Mouse (Mus musculus) cerebellum, adult 2 months (tissue): ENCODE results near the gene Mef2d. TPM values are rescaled to one million over a fixed set of nuclear protein-coding genes. Genes with fewer than 3 reads are reported as not detected.

Source experiments
- DNase-seq, 2 experiments: peaks; one replicate each; pipeline ENCODE4 v3.0.0; 2021
- H3K27ac ChIP-seq: fragments of 200-500 bp; 2 replicates; pipeline ENCODE4 v1.5.1; 2012; ENCODE audit warnings: low read length, control low read depth, inconsistent platforms; ENCODE audit not compliant: insufficient read depth
- H3K27me3 ChIP-seq: fragments of 200-500 bp; 2 replicates; pipeline ENCODE4 v1.6.1; 2012; ENCODE audit warnings: inconsistent platforms, mild to moderate bottlenecking, low read length, moderate library complexity; ENCODE audit not compliant: control insufficient read depth, insufficient read depth
- H3K4me1 ChIP-seq: fragments of 200-500 bp; 2 replicates; pipeline ENCODE4 v1.6.1; 2011; ENCODE audit warnings: low read length; ENCODE audit not compliant: control insufficient read depth, insufficient read depth
- H3K4me3 ChIP-seq: fragments of 200-500 bp; replicated peaks from 2 replicates; pipeline ENCODE3; 2011; ENCODE audit warnings: mild to moderate bottlenecking, low read depth, low read length, control low read depth; ENCODE audit not compliant: insufficient read depth
- CTCF ChIP-seq: fragments of 200-500 bp; IDR thresholded peaks from 2 replicates; pipeline ENCODE4 v1.5.1; 2011; ENCODE audit warnings: low read depth, mild to moderate bottlenecking, control low read depth, low read length, moderate library complexity, borderline replicate concordance; ENCODE audit not compliant: insufficient read depth
- POLR2A ChIP-seq: fragments of 200-500 bp; IDR thresholded peaks from 2 replicates; pipeline ENCODE4 v1.6.1; 2011; ENCODE audit warnings: low read length, control low read depth, borderline replicate concordance; ENCODE audit not compliant: insufficient read depth
- WGBS: fragments of 180-500 bp; shearing (Covaris S2); methylation state at CpG from one replicate; pipeline ENCODE4 v1.1.7; 2018; 5-methylcytosine and 5-hydroxymethylcytosine counted together
- polyA plus RNA-seq: library from polyadenylated mRNA; depleted of rRNA; stranded (reverse); fragments of >200 nt; gene quantifications from 2 replicates; pipeline ENCODE4 v1.2.3, GENCODE M21; 2012; rRNA removed

Mef2d gene
- polyA plus RNA-seq, 1 experiment, result 102 TPM

- H3K4me3 ChIP-seq, result peak overlapping the region; percentile 6
- WGBS, result 14% methylated on average over 2 of the region's 2 CpGs
- H3K27me3 ChIP-seq, result no peaks in the 10 kb centered on the region
- 0 out of 2 replicates have a peak overlapping the region, but pooled peaks have one; percentile 80 for H3K27ac ChIP-seq
- TF ChIP-seq POLR2A (no peak), CTCF (no peak)
- peaks cover 36% of the 10 kb centered on the region for H3K4me1 ChIP-seq
- DNase-seq, result peak in 1 of 2 experiments; percentile 31
Observed at GRCm38 (mm10) chr3:88217679-88218078, 75.5 kb downstream of the Mef2d start.

- peak overlapping the region; percentile 10 for H3K27ac ChIP-seq
- WGBS, result 35% methylated on average over 9 of the region's 9 CpGs
- DNase-seq, result no peak
- no peaks in the 10 kb centered on the region for H3K27me3 ChIP-seq
- no peak for TF ChIP-seq POLR2A
- no peak for TF ChIP-seq CTCF
- peaks cover 49% of the 10 kb centered on the region for H3K4me1 ChIP-seq
- no peak overlapping the region for H3K4me3 ChIP-seq
Observed at GRCm38 (mm10) chr3:88219940-88220339, 77.8 kb downstream of the Mef2d start.

GRCm38 (mm10) chr3:88220842-88221241 lies 78.7 kb downstream of the Mef2d start:
- peak overlapping the region; percentile 10; the same call in 1 of the 2 replicates for H3K27ac ChIP-seq
- peaks cover 58% of the 10 kb centered on the region for H3K4me1 ChIP-seq
- WGBS, result 25% methylated on average over 6 of the region's 6 CpGs

More at GRCm38 (mm10) chr3:88220842-88221241, 78.7 kb downstream of the Mef2d start:
- DNase-seq, result no peak
- no peaks in the 10 kb centered on the region for H3K27me3 ChIP-seq
- TF ChIP-seq CTCF, result no peak
- no peak for TF ChIP-seq POLR2A
- no peak overlapping the region for H3K4me3 ChIP-seq

Other genes with a start within 250 kb of the Mef2d start
- gene Hdgf, start 236.1 kb upstream of the Mef2d start, polyA plus RNA-seq, result 180 and 194 TPM in 2 replicates
- gene Mrpl24, start 222.9 kb upstream of the Mef2d start, polyA plus RNA-seq, result 83.9 and 84.9 TPM in 2 replicates
- gene Isg20l2, start 212.1 kb upstream of the Mef2d start, polyA plus RNA-seq, result 15.2 and 15.9 TPM in 2 replicates
- gene Rrnad1, start 211.7 kb upstream of the Mef2d start, polyA plus RNA-seq, result 46.8 and 49.5 TPM in 2 replicates
- gene Crabp2, start 193.7 kb upstream of the Mef2d start, polyA plus RNA-seq, result 3.5 and 5.0 TPM in 2 replicates
- 2.7 and 3.4 TPM in 2 replicates for gene Nes, start 171.3 kb upstream of the Mef2d start, polyA plus RNA-seq
- 357 and 400 TPM in 2 replicates for gene Bcan, start 142.1 kb upstream of the Mef2d start, polyA plus RNA-seq
- gene Hapln2, start 114.8 kb upstream of the Mef2d start, polyA plus RNA-seq, result 103 and 112 TPM in 2 replicates
- 11.4 and 14.4 TPM in 2 replicates for gene Gpatch4, start 99.3 kb upstream of the Mef2d start, polyA plus RNA-seq
- 118 and 120 TPM in 2 replicates for gene Naxe, start 83.9 kb upstream of the Mef2d start, polyA plus RNA-seq
- not detected in 2 replicates for gene Ttc24, start 64.1 kb upstream of the Mef2d start, polyA plus RNA-seq
- 0.11 and 0.14 TPM in 2 replicates for gene Iqgap3, start 60.4 kb upstream of the Mef2d start, polyA plus RNA-seq
- 0.08 and 0.17 TPM in 2 replicates for gene Rhbg, start 112.3 kb downstream of the Mef2d start, polyA plus RNA-seq
- 0.10 TPM in 1 of 2 replicates, not detected in the other for gene Gm38392, start 144.8 kb downstream of the Mef2d start, polyA plus RNA-seq
- 4.0 and 4.2 TPM in 2 replicates for gene Tsacc, start 154.6 kb downstream of the Mef2d start, polyA plus RNA-seq
- 189 and 197 TPM in 2 replicates for gene Cct3, start 154.7 kb downstream of the Mef2d start, polyA plus RNA-seq
- gene Glmp, start 182.7 kb downstream of the Mef2d start, polyA plus RNA-seq, result 109 and 110 TPM in 2 replicates
- gene Tmem79, start 193.8 kb downstream of the Mef2d start, polyA plus RNA-seq, result 0.81 and 1.3 TPM in 2 replicates
- 103 and 115 TPM in 2 replicates for gene Smg5, start 193.9 kb downstream of the Mef2d start, polyA plus RNA-seq
- gene Paqr6, start 222.2 kb downstream of the Mef2d start, polyA plus RNA-seq, result 74.2 and 81.5 TPM in 2 replicates
- gene Bglap3, start 230.4 kb downstream of the Mef2d start, polyA plus RNA-seq, result 0.41 and 0.65 TPM in 2 replicates
- gene Bglap2, start 236.3 kb downstream of the Mef2d start, polyA plus RNA-seq, result 2.1 TPM in 1 of 2 replicates, not detected in the other
- gene Bglap, start 242.1 kb downstream of the Mef2d start, polyA plus RNA-seq, result 0.57 TPM in 1 of 2 replicates, not detected in the other